Mouse (Mus musculus): Measurements from ENCODE around the gene Pde3b.

DNA sequence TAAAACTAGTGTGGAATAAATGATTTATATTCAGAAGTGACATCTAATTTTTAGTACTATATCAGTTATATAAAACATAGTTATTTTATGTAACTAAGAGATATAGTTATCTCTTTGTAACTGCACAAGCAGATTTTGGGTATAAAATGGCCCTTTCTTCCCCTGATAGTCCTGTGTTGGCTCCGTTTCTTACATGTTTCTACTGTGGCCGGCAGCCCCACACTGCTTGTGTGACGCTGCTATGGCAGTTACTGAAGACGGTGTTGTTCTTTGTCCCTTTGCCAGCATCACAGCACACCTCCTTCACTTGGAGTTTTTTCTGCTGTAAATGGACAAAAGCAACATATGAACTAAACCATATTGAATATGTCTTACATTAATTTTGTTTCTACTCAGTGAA lies 41.8 kb downstream of the Pde3b start:
- no peak for TF ChIP-seq CTCF (IDR thresholded peaks at IDR 0.05; ENCODE audit: extremely low read depth, insufficient read length, insufficient replicate concordance, low read depth, low read length)
- TF ChIP-seq POLR2A (IDR thresholded peaks at IDR 0.05; ENCODE audit: low read depth, low read length), result no peak
